Mouse (Mus musculus) heart, postnatal 0 days (tissue): Measurements from ENCODE around the gene Foxn3. TPM values are rescaled to one million over a fixed set of nuclear protein-coding genes. Genes with fewer than 3 reads are reported as not detected.
A peak's percentile ranks its signal among the peaks of the same experiment; 100 is the strongest.

Experiments
- ATAC-seq: fragments of 200-750 bp; cut with Nextera tagmentation; 2 replicates; pipeline ENCODE4 v1.8.0; 2017; ENCODE audit warnings: low read depth, moderate number of reproducible peaks, moderate library complexity; ENCODE audit not compliant: insufficient read depth
- DNase-seq: peaks from one replicate; pipeline ENCODE4 v3.0.0-alpha.2; 2016; ENCODE audit warnings: low spot score
- H3K27ac ChIP-seq: fragments of 300-500 bp; sonication (generic); 2 replicates; pipeline ENCODE4 v1.5.1; 2014; ENCODE audit warnings: low read depth, mild to moderate bottlenecking
- H3K27me3 ChIP-seq: fragments of 300-500 bp; sonication (generic); 2 replicates; pipeline ENCODE4 v1.6.1; 2014; ENCODE audit warnings: low read length, mixed read lengths; ENCODE audit not compliant: control insufficient read depth, insufficient read depth
- H3K36me3 ChIP-seq: fragments of 300-500 bp; sonication (generic); replicated peaks from 2 replicates; pipeline ENCODE4 v1.6.1; 2014; ENCODE audit warnings: low read length, mixed read lengths; ENCODE audit not compliant: control insufficient read depth, insufficient read depth
- H3K4me1 ChIP-seq: fragments of 300-500 bp; sonication (generic); 2 replicates; pipeline ENCODE4 v1.6.1; 2014; ENCODE audit warnings: antibody characterized with exemption; ENCODE audit not compliant: control insufficient read depth, insufficient read depth
- H3K4me2 ChIP-seq: fragments of 300-500 bp; sonication (generic); 2 replicates; pipeline ENCODE4 v1.6.1; 2014; ENCODE audit warnings: low read depth, mild to moderate bottlenecking, low read length, moderate library complexity
- H3K4me3 ChIP-seq: fragments of 300-500 bp; sonication (generic); 2 replicates; pipeline ENCODE4 v1.5.1; 2014; ENCODE audit warnings: low read depth, low read length
- H3K9ac ChIP-seq: fragments of 300-500 bp; sonication (generic); replicated peaks from 2 replicates; pipeline ENCODE4 v1.6.1; 2014; ENCODE audit warnings: low read depth, low read length, mixed read lengths
- H3K9me3 ChIP-seq: fragments of 300-500 bp; sonication (generic); replicated peaks from 2 replicates; pipeline ENCODE4 v1.6.1; 2016; ENCODE audit warnings: low read length; ENCODE audit not compliant: control insufficient read depth
- CTCF ChIP-seq: IDR thresholded peaks from 2 replicates; pipeline ENCODE4 v1.5.1; 2016; ENCODE audit warnings: antibody characterized with exemption, control low read depth, low read depth
- EP300 ChIP-seq: IDR thresholded peaks from 2 replicates; pipeline ENCODE4 v1.6.1; 2016; ENCODE audit warnings: antibody characterized with exemption, low read depth
- WGBS: fragments of 180-500 bp; shearing (Covaris S2); extraction: QIAGEN DNeasy Blood & Tissue Kit; methylation state at CpG from one replicate; pipeline ENCODE4 v1.1.7; 2014; 5-methylcytosine and 5-hydroxymethylcytosine counted together
- polyA plus RNA-seq: library from polyadenylated mRNA; unstranded; fragments of >200 nt; fragmentation: Nextera tagmentation; extraction: Ambion mirVana; gene quantifications from 2 replicates; pipeline ENCODE4 v1.2.1, GENCODE M21; 2015
- total RNA-seq: library from RNA; depleted of rRNA; stranded (reverse); fragments of >200 nt; gene quantifications from 2 replicates; pipeline ENCODE4 v1.2.3, GENCODE M21; 2014; ENCODE audit warnings: low replicate concordance

The Foxn3 gene
- total and polyA plus RNA-seq, 2 experiments from 2014 or later = 31.4 to 55.3 TPM

DNA sequence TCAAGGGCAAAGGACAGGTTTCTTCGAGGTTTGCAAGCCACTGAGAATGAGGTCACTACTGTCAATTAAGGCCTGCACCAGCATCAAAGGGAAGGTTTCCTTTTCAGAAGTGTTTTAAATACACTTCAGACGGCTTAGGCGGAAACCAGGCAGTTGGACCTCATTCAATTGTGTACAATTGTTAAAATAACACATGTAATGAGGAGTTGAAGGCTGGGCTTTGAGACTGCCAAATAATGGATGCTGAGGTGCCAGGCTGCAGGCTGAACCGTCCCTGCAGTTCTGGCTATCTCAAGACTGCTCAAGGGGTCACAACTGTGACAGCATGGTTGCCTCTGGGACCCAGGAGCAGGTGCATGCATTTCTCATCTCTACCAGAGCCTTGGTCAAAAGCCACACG, 89.2 kb downstream of the Foxn3 start:
- H3K4me2 ChIP-seq = no peak overlapping the region
- no peaks in the 10 kb centered on the region for H3K36me3 ChIP-seq
- no peaks in the 10 kb centered on the region for H3K27me3 ChIP-seq
- no peak overlapping the region for H3K4me3 ChIP-seq
- TF ChIP-seq CTCF (no peak), EP300 (no peak)
- H3K9me3 ChIP-seq = no peaks in the 10 kb centered on the region
- 41% methylated on average over 5 of the region's 5 CpGs for WGBS
- DNase-seq (no peak), ATAC-seq (no peak)
- no peak overlapping the region for H3K27ac ChIP-seq
- no peaks in the 10 kb centered on the region for H3K4me1 ChIP-seq
- no peak overlapping the region for H3K9ac ChIP-seq

DNA sequence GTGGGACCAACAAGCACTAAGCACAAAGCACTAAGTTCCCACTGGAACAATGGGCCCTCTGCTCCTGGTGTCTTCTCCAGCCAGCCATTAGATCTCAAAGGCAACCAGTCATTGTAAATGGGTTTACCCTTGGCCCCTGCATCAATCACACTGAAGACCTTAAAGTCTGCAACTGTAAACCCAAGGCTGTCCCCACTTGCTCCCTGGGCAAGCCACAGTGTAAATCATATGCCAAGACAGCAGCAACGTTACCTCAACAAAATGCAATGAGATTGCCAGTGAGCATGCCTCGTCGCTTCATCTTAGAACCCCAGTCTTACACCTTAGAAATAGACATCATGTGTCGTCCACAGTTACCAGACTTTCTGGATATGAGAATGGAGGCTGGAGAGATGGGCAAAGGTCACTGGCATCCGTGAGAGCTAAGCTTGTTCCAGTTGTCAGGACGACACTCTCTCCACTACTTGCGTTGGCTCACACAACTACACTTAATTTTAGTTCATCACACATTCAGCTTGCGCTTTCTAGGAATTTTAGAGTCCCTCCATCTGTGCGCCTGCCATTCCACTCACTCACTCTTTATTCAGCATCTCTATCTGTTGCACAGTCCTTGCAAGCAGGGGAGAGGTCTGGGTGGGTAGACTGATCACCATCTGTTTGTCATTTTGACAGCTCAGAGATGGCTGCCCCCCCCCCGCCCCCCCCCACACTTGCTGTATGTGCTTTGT, 89.8 kb downstream of the Foxn3 start:
- no peak for DNase-seq
- H3K9ac ChIP-seq = no peak overlapping the region
- no peaks in the 10 kb centered on the region for H3K27me3 ChIP-seq
- H3K36me3 ChIP-seq = no peaks in the 10 kb centered on the region
- H3K9me3 ChIP-seq = no peaks in the 10 kb centered on the region
- no peak overlapping the region for H3K4me2 ChIP-seq
- no peak for TF ChIP-seq EP300
- TF ChIP-seq CTCF = no peak
- H3K27ac ChIP-seq = no peak overlapping the region
- no peaks in the 10 kb centered on the region for H3K4me1 ChIP-seq
- no peak overlapping the region for H3K4me3 ChIP-seq
- 82% methylated on average over 10 of the region's 10 CpGs for WGBS
- no peak for ATAC-seq

DNA sequence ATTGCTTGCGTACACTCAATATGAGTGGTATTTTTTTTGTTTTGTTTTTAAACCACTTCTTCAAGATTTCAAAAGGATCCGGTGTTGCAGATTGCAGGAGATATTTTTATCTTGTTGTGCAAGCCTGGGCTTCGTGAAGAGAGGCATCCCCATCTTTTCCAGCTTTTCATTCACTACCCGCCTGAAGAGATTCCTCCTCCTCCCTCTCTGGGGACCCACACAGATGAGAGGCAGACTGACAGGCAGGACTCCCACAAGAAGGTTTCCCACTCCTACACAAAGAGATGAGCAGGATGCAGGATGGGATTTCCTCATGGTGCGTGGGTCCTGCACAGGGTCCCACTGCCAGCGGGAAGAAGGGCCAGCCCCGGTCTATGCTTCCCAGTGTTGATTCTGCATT, 92.0 kb downstream of the Foxn3 start:
- DNase-seq = no peak
- Histone ChIP-seq H3K9ac (no peak overlapping the region), H3K4me1 (no peaks in the 10 kb centered on the region), H3K4me2 (no peak overlapping the region), H3K36me3 (no peaks in the 10 kb centered on the region), H3K9me3 (no peaks in the 10 kb centered on the region), H3K27me3 (no peaks in the 10 kb centered on the region), H3K27ac (no peak overlapping the region), H3K4me3 (no peak overlapping the region)
- TF ChIP-seq CTCF (no peak), EP300 (no peak)
- 72% methylated on average over 7 of the region's 7 CpGs for WGBS
- ATAC-seq = no peak

DNA sequence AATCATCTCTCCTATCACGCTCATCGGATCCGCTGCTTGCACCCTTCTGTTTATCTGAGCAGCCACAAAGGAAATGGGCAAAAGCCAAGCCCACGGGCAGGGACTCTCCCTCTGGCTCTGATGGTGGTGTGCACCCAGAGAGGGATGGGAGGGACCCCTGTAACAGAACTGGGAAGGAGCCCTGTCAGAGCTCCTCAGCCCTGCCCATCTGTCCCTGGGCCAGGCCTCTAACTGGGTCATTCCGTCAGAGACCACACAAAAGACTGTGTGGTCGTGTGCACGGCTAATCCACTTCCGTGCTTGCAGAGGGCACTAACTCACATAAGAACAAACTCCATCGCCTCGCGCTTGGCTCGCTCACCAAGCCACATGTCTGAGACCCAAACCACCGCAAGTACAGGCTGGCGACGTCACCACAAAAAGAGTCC, 95.5 kb downstream of the Foxn3 start:
- H3K36me3 ChIP-seq = no peaks in the 10 kb centered on the region
- ATAC-seq (0 out of 2 replicates have a peak, but pooled peaks have one; percentile 33), DNase-seq (no peak)
- TF ChIP-seq CTCF (no peak), EP300 (no peak)
- H3K4me3 ChIP-seq = no peak overlapping the region
- peak overlapping the region; percentile 25; the same call in 1 of the 2 replicates for H3K4me2 ChIP-seq
- no peaks in the 10 kb centered on the region for H3K4me1 ChIP-seq
- WGBS = 70% methylated on average over 15 of the region's 15 CpGs
- no peaks in the 10 kb centered on the region for H3K9me3 ChIP-seq
- H3K27me3 ChIP-seq = no peaks in the 10 kb centered on the region
- no peak overlapping the region for H3K27ac ChIP-seq
- no peak overlapping the region for H3K9ac ChIP-seq

DNA sequence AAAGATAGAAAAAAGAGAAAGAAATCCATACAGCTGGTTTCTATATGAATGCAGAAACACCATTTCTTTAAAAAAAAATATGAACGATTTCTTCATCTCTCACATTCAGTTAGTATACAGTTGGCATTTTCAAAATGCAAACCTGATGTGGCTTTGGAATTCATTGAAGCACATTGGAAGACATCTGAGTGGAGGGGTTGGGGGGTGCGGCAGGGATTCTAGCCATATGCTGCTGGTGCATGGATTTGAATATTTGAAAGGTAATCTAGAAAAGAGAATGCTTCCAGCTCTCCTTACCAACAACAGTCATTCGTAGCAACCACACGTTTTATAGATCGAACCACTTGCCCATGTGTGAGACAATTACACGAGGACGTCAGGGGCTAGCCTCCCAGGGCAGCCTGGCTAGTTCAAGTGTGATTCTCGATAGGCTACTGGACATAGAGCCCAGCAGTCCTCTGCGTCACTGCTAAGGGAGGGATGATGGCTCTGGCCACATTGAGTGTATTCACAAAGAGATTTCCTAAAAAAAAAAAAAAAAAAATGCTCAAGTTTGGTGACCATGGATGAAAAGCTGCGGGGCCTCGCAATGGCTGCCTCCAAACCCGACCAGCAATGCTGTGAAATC, 96.0 kb downstream of the Foxn3 start:
- no peaks in the 10 kb centered on the region for H3K4me1 ChIP-seq
- no peak overlapping the region for H3K27ac ChIP-seq
- H3K4me2 ChIP-seq = peak overlapping the region; percentile 25; the same call in 1 of the 2 replicates
- no peak overlapping the region for H3K4me3 ChIP-seq
- TF ChIP-seq EP300 (no peak), CTCF (no peak)
- ATAC-seq (no peak), DNase-seq (no peak)
- no peak overlapping the region for H3K9ac ChIP-seq
- H3K36me3 ChIP-seq = no peaks in the 10 kb centered on the region
- WGBS = 85% methylated on average over 12 of the region's 12 CpGs
- H3K27me3 ChIP-seq = no peaks in the 10 kb centered on the region
- no peaks in the 10 kb centered on the region for H3K9me3 ChIP-seq
